Mouse (Mus musculus) midbrain, embryonic 12.5 days (tissue): ENCODE data around the gene Bhlhe23. TPM values are rescaled to one million over a fixed set of nuclear protein-coding genes. Genes with fewer than 3 reads are reported as not detected.

Source experiments
- ATAC-seq: fragments of 200-750 bp; cut with Nextera tagmentation; 2 replicates; pipeline ENCODE4 v1.8.0; 2017; ENCODE audit warnings: low read depth, moderate TSS enrichment, moderate library complexity; ENCODE audit not compliant: low FRiP score
- H3K27ac ChIP-seq: fragments of 300-500 bp; sonication (generic); replicated peaks from 2 replicates; pipeline ENCODE4 v1.5.1; 2016; ENCODE audit warnings: mild to moderate bottlenecking
- H3K27me3 ChIP-seq: fragments of 300-500 bp; sonication (generic); 2 replicates; pipeline ENCODE4 v1.6.1; 2016; ENCODE audit warnings: mild to moderate bottlenecking
- H3K36me3 ChIP-seq: fragments of 300-500 bp; sonication (generic); 2 replicates; pipeline ENCODE4 v1.6.1; 2016
- H3K4me1 ChIP-seq: fragments of 300-500 bp; sonication (generic); 2 replicates; pipeline ENCODE4 v1.6.1; 2016
- H3K4me2 ChIP-seq: fragments of 300-500 bp; sonication (generic); replicated peaks from 2 replicates; pipeline ENCODE4 v1.6.1; 2016; ENCODE audit warnings: mild to moderate bottlenecking, moderate library complexity
- H3K4me3 ChIP-seq: fragments of 300-500 bp; sonication (generic); 2 replicates; pipeline ENCODE4 v1.5.1; 2016; ENCODE audit warnings: mild to moderate bottlenecking
- H3K9ac ChIP-seq: fragments of 300-500 bp; sonication (generic); replicated peaks from 2 replicates; pipeline ENCODE4 v1.6.1; 2016; ENCODE audit warnings: mild to moderate bottlenecking, moderate library complexity
- H3K9me3 ChIP-seq: fragments of 300-500 bp; sonication (generic); 2 replicates; pipeline ENCODE4 v1.6.1; 2016; ENCODE audit warnings: mild to moderate bottlenecking
- WGBS: fragments of 180-500 bp; shearing (Covaris S2); methylation state at CpG from one replicate; pipeline ENCODE4 v1.1.7; 2016; 5-methylcytosine and 5-hydroxymethylcytosine counted together
- polyA plus RNA-seq: library from polyadenylated mRNA; unstranded; fragments of >200 nt; fragmentation: Nextera tagmentation; extraction: Ambion mirVana; gene quantifications from 2 replicates; pipeline ENCODE4 v1.2.1, GENCODE M21; 2016

The Bhlhe23 gene
- polyA plus RNA-seq, 1 experiment from 2014 or later = 26.0 TPM

DNA sequence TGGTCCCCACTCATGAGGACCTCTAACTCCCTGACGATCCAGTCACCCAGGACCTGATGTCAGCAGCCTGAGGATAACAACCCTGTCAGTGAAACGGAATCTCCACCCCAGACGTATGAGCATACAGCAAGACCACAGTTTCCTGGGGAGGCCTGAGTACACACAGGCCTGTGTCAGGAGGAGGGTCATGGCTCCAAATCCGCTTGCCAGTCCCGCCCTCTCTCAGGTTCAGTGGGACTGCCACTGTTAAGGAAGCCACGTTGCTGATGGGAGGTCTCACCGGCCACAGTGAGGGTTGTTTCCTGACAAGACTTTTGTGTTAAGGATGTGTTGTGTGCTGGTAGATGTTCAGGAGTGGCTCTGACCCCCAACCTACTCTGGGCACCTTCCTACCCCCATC lies 35.3 kb downstream of the Bhlhe23 start:
- Histone ChIP-seq H3K4me1 (peaks cover 3% of the 10 kb centered on the region; the same call in 1 of the 2 replicates), H3K4me3 (no peak overlapping the region), H3K27ac (no peak overlapping the region), H3K9ac (no peak overlapping the region), H3K27me3 (no peaks in the 10 kb centered on the region), H3K36me3 (no peaks in the 10 kb centered on the region), H3K9me3 (no peaks in the 10 kb centered on the region), H3K4me2 (no peak overlapping the region)
- ATAC-seq = no peak
- 85% methylated on average over 7 of the region's 7 CpGs for WGBS

DNA sequence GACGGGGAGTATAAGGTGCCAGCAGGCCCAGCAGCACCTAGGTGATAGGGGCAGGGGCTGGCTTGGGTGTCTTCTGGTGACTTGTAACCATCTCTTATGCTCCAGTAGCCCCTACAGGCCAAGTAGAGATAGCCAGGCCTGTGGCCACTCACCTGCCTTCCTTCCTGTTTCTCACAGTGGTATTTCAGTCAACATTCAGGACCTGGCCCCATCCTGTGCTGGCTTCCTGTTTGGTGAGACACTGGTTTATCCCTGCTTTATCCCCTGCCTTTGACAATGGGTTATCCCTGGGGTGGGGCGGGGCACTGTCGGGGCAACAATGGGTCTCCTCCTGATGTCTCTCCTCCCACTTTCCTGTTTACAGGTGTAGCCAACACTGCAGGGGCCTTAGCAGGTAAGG lies 36.4 kb downstream of the Bhlhe23 start:
- no peak overlapping the region for H3K4me2 ChIP-seq
- H3K4me1 ChIP-seq = no peaks in the 10 kb centered on the region
- WGBS = 23% methylated on average over 3 of the region's 3 CpGs
- no peaks in the 10 kb centered on the region for H3K36me3 ChIP-seq
- H3K27ac ChIP-seq = no peak overlapping the region
- no peaks in the 10 kb centered on the region for H3K27me3 ChIP-seq
- H3K9me3 ChIP-seq = no peaks in the 10 kb centered on the region
- no peak overlapping the region for H3K4me3 ChIP-seq
- no peak overlapping the region for H3K9ac ChIP-seq
- no peak for ATAC-seq

DNA sequence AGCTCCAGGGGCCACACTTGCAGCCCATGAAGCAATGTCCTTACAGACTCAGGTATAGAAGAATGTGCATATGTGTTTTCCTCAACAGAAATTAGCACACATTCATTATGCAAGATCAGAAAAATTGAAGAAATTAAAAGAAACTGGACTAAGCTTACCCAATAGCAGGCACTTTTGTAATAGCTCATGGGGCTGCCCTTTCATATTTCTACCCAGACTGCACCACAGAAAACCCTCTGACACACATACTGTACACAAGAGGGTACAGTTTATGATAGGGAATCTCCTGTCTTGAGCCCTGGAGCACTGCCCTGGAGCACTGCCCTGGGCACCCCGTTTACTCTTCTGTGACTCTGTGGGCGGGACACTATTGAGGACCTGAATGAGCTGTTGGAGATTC lies 38.7 kb downstream of the Bhlhe23 start:
- Histone ChIP-seq H3K4me2 (no peak overlapping the region), H3K9me3 (no peaks in the 10 kb centered on the region), H3K9ac (no peak overlapping the region), H3K4me3 (no peak overlapping the region), H3K27me3 (no peaks in the 10 kb centered on the region), H3K4me1 (no peaks in the 10 kb centered on the region), H3K36me3 (no peaks in the 10 kb centered on the region), H3K27ac (no peak overlapping the region)
- ATAC-seq = no peak
- WGBS = 73% methylated on average over 2 of the region's 2 CpGs

DNA sequence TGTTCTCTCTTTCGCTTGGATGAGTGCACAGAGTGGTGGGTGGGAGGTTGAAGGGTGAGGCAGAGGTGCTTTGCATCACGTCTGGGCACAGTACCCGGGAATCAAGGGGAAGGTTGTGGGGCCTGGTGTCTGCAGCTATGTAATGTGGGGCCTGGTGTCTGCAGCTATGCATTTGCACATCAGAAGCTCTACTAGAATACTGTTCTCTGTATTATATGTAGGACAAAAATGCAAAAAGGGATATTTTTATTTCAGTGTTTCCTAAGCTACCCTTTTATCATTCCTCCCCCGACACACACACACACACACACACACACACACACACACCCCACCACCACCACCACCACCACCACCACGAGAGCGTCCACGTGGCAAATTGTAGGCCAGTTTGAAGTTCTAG lies 41.5 kb downstream of the Bhlhe23 start:
- Histone ChIP-seq H3K4me1 (no peaks in the 10 kb centered on the region), H3K4me2 (no peak overlapping the region), H3K27me3 (no peaks in the 10 kb centered on the region), H3K27ac (no peak overlapping the region), H3K9ac (no peak overlapping the region), H3K36me3 (no peaks in the 10 kb centered on the region), H3K4me3 (no peak overlapping the region), H3K9me3 (no peaks in the 10 kb centered on the region)
- no peak for ATAC-seq
- 80% methylated on average over 7 of the region's 7 CpGs for WGBS

DNA sequence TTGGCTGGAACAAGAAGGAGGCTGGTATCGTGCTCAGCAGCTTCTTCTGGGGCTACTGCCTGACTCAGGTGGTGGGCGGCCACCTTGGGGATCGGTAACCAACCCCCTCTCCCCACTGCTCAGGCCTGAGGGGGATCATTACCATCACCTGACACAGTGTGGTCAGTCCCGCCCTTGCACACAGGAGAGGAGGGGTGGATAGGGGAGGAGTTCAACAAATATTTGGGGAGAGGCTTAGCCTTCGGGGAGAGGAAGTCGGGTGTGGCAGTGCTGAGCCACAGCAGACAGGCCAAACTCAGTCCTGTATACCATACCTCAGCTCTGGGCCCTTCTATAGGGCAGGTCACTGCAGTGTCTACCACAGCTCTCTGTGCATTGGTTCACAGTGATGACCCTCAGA lies 44.7 kb downstream of the Bhlhe23 start:
- Histone ChIP-seq H3K9me3 (no peaks in the 10 kb centered on the region), H3K4me3 (no peak overlapping the region), H3K4me2 (no peak overlapping the region), H3K27ac (no peak overlapping the region), H3K9ac (no peak overlapping the region), H3K4me1 (no peaks in the 10 kb centered on the region), H3K36me3 (no peaks in the 10 kb centered on the region), H3K27me3 (no peaks in the 10 kb centered on the region)
- no peak for ATAC-seq
- 81% methylated on average over 6 of the region's 6 CpGs for WGBS

DNA sequence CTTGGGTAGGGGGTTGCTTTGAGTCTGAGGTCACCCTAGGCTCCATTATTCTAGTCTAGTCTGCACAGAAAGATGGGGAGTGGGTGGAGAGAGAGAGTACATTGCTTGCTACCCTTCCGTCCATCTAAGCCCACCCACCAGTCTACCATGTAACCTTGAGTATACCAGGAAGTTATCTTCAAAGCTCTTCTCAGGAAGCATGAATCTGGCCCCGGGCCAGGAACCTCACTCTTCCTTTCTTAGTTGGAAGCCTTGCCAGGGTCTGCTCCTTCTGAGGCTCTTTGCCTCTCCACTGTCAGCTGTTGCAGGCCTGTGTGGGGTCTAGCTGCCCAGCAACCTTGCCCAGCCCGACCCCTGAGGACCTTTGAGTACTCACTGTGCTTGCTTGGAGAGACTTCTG lies 45.7 kb downstream of the Bhlhe23 start:
- no peaks in the 10 kb centered on the region for H3K9me3 ChIP-seq
- H3K36me3 ChIP-seq = no peaks in the 10 kb centered on the region
- H3K9ac ChIP-seq = no peak overlapping the region
- no peak for ATAC-seq
- WGBS = 73% methylated on average over 3 of the region's 3 CpGs
- no peak overlapping the region for H3K4me2 ChIP-seq
- no peaks in the 10 kb centered on the region for H3K4me1 ChIP-seq
- H3K27me3 ChIP-seq = no peaks in the 10 kb centered on the region
- no peak overlapping the region for H3K27ac ChIP-seq
- no peak overlapping the region for H3K4me3 ChIP-seq

DNA sequence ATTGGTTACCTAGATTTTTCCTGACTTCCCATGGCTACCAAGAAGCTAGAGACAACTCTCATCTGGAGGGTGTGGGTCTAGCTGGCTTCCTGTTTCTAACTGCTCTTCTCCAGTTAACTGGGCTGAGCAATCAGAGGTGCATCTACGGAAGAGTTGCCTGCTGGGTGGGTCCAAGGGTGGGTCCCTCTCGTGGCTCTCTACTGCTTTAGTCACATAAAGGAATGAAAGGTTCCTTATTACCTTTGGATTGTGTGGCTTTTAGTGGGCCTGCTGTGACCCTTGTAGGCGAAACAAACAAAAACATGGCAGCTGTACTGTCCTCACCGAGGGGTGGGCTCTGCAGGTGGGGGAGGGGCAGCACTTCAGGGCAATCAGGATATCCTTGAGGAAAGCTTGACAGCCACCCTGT lies 49.1 kb downstream of the Bhlhe23 start:
- no peak overlapping the region for H3K4me3 ChIP-seq
- H3K4me1 ChIP-seq = peaks cover 6% of the 10 kb centered on the region
- 55% methylated on average over 4 of the region's 4 CpGs for WGBS
- H3K27ac ChIP-seq = no peak overlapping the region
- H3K36me3 ChIP-seq = peaks cover 15% of the 10 kb centered on the region
- H3K4me2 ChIP-seq = no peak overlapping the region
- 0 out of 2 replicates have a peak, but pooled peaks cover 8% of the 10 kb centered on the region for H3K27me3 ChIP-seq
- ATAC-seq = no peak
- H3K9me3 ChIP-seq = no peaks in the 10 kb centered on the region
- no peak overlapping the region for H3K9ac ChIP-seq

DNA sequence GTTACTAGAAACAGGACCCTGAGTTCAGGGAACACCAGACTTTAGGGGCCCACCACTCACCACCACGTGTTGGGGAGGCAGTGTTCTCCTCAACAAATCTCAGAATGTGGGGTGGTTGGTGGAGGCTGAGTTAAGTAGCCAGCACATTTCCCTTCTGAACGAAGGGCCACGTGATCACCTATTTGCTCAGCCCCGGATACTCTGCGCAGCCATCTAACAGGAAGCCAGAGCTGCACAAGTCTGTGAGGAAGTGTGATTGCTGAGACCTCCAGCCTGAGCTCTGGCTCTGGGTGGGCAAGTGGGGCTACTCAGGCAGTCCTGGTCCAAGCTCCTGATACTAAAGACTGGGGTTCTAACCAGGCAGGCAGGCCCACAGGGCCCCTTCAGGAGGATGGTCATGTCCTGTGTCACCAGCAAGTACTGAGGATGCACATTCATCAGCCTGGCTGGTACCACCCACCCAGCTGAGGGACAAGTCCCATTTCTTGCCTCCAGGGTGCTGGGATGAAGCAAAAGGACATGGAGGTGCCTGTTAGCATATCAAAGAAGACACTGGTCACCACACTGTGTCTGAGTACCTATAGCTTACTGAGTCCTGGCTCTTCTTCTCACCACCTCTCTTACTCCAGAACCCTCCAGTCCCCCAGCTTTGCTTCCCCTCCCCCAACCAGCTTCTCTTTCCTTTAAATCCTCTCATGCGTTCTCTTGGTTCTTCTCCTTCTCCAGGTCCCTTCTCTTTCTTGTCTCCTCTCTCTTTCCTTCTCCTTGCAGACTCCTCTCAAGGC lies 49.9 kb downstream of the Bhlhe23 start:
- Histone ChIP-seq H3K4me2 (no peak overlapping the region), H3K4me1 (peaks cover 6% of the 10 kb centered on the region), H3K27me3 (0 out of 2 replicates have a peak, but pooled peaks cover 8% of the 10 kb centered on the region), H3K27ac (no peak overlapping the region), H3K9ac (no peak overlapping the region), H3K36me3 (peaks cover 23% of the 10 kb centered on the region), H3K4me3 (no peak overlapping the region), H3K9me3 (no peaks in the 10 kb centered on the region)
- ATAC-seq = no peak
- 77% methylated on average over 6 of the region's 6 CpGs for WGBS

DNA sequence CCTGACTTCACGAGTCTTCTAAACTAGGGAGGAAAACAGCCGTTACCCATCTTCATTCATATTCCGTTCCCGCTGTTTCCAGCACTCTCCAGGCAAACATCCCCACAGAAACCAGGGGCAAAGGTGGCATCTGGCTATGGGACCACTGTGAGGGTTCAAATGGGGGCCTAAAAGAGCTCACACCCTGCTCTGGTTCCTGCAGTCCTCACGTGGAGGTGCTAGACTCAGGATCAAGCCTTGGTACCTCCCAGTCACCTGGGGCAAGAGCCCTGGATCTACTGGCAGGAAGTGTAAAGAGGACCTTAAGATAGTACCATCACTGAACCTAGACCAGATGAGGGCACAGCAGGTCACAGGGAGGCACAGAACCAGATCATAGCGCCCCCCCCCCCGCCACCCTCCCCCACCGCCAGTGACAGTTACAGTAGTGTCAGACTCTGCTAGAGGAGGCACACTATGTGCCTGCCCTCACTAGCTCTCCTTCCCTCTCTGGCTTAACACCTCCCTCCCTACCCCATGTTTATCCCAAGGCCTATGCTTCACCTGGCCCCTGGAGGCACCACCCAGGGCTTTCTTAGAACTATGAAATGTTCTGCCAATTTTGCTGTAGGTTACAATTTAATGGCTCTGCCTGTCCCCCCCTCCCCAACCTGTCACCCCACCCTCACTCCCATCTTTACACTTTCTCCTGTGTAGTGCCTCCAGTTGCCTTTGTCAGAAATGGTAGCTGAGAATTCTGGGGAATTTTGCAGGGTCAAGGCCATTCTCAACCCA lies 50.7 kb downstream of the Bhlhe23 start:
- no peaks in the 10 kb centered on the region for H3K9me3 ChIP-seq
- H3K36me3 ChIP-seq = peaks cover 31% of the 10 kb centered on the region
- no peak overlapping the region for H3K4me3 ChIP-seq
- no peak overlapping the region for H3K9ac ChIP-seq
- H3K4me1 ChIP-seq = peaks cover 6% of the 10 kb centered on the region
- no peak overlapping the region for H3K27ac ChIP-seq
- no peak for ATAC-seq
- H3K27me3 ChIP-seq = 0 out of 2 replicates have a peak, but pooled peaks cover 8% of the 10 kb centered on the region
- no peak overlapping the region for H3K4me2 ChIP-seq
- WGBS = 35% methylated on average over 8 of the region's 8 CpGs

DNA sequence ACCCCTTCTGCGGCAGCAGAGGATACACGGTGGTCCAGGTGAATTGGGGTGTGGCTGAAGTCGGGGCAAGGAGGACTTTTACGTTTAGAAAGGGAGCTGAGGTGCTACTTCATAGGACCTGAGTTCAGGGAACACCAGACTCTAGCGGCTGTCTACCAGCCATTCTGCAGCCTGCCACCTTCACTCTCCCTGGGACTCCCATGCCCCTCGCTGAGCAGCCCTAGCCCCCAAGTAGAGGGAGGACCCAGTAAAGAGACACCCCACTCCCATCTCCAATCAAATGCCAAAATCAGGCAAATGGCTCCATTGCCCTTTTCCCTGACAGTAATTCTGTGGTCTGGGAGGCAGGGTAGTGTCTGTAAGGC lies 51.3 kb downstream of the Bhlhe23 start:
- no peak for ATAC-seq
- 9% methylated on average over 6 of the region's 6 CpGs for WGBS
- H3K4me1 ChIP-seq = peaks cover 6% of the 10 kb centered on the region
- H3K9me3 ChIP-seq = no peaks in the 10 kb centered on the region
- no peak overlapping the region for H3K4me2 ChIP-seq
- H3K27me3 ChIP-seq = 0 out of 2 replicates have a peak, but pooled peaks cover 8% of the 10 kb centered on the region
- peaks cover 38% of the 10 kb centered on the region for H3K36me3 ChIP-seq
- no peak overlapping the region for H3K27ac ChIP-seq
- H3K4me3 ChIP-seq = no peak overlapping the region
- H3K9ac ChIP-seq = no peak overlapping the region

DNA sequence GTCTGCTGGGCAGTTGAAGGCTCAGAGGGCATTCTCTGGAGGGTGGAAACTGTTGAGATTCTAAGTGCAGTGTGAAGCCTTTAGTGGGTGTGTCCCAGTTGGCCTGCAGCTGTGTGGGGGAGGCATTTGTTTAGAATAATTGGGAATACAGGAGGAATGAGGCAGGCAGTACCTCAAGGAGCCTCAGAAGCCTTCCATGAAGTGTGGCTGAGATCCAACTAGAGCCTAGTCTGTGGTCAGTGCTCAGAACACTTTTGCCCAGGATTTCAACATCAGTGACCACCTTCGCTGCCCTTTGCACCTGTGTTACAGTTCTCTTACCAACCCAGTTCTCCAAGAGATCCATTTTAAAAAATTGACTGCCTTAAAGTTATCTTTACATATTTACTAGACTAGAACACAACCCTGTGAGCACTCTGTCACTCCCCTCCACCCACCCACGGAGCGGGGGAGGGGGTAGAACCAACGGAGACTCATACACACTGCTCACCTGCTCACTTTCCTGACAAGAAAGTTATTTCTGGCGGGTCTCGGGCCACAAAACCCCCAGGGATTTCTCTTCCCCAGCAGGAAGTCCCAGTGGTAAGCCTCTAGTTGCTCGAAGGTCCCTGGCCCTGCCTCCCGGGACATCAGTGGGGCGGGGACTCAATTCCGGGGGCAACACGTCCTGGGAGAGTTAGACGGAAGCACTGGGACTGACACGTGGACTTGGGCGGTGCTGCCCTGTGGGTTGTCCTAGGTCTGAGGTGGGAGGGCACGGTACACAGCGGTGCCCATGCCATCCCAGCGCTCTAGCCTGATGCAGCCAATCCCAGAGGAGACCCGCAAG lies 51.9 kb downstream of the Bhlhe23 start, which contains the start of gene Slc17a9:
Slc17a9 (plus strand) TSS at position 679 of the 829 bp plus-strand sequence.
- ATAC-seq = 0 out of 2 replicates have a peak, but pooled peaks have one; percentile 38
- Histone ChIP-seq H3K9ac (no peak within 1 kb of the TSS), H3K36me3 (peaks cover 42% of the 10 kb centered on the region), H3K4me1 (peaks cover 6% of the 10 kb centered on the region), H3K4me2 (no peak within 1 kb of the TSS), H3K4me3 (no peak within 1 kb of the TSS), H3K9me3 (no peaks in the 10 kb centered on the region), H3K27ac (no peak within 1 kb of the TSS), H3K27me3 (0 out of 2 replicates have a peak, but pooled peaks cover 8% of the 10 kb centered on the region)
- 7% methylated on average over 18 of the region's 18 CpGs for WGBS
